Mouse (Mus musculus) cerebellum, adult 18-20 months (tissue): ENCODE results near the gene 2310022A10Rik.

Source experiments
- DNase-seq, 2 experiments: peaks; one replicate each; pipeline ENCODE4 v3.0.0; 2021

2310022A10Rik gene

GRCm38 (mm10) chr7:27541922-27542321 is 11.1 kb upstream of the 2310022A10Rik start:
- no peak for DNase-seq

GRCm38 (mm10) chr7:27542392-27543033 is 10.5 kb upstream of the 2310022A10Rik start:
- DNase-seq, result peak; percentile 87 to 89

- DNase-seq, result no peak
Observed at GRCm38 (mm10) chr7:27543065-27543464, 10.0 kb upstream of the 2310022A10Rik start.

GRCm38 (mm10) chr7:27543851-27544250 is 9.2 kb upstream of the 2310022A10Rik start:
- no peak for DNase-seq

GRCm38 (mm10) chr7:27544675-27545370 is 8.2 kb upstream of the 2310022A10Rik start:
- DNase-seq, result no peak

GRCm38 (mm10) chr7:27549597-27549996 is 3.4 kb upstream of the 2310022A10Rik start:
- no peak for DNase-seq

GRCm38 (mm10) chr7:27552070-27552469 is 963 bp upstream of the 2310022A10Rik start:
- DNase-seq, result no peak

- no peak for DNase-seq
Observed at GRCm38 (mm10) chr7:27560291-27560887, 7.4 kb downstream of the 2310022A10Rik start.

GRCm38 (mm10) chr7:27560978-27561377 is 7.9 kb downstream of the 2310022A10Rik start:
- DNase-seq, result no peak

GRCm38 (mm10) chr7:27569580-27570224 is 16.7 kb downstream of the 2310022A10Rik start:
- DNase-seq, result peak; percentile 25 to 28

- DNase-seq, result no peak
Observed at GRCm38 (mm10) chr7:27572133-27572532, 19.1 kb downstream of the 2310022A10Rik start.

GRCm38 (mm10) chr7:27574124-27574880 is 21.3 kb downstream of the 2310022A10Rik start:
- no peak for DNase-seq

- DNase-seq, result peak; percentile 59 to 70
Observed at GRCm38 (mm10) chr7:27576914-27577313, 23.9 kb downstream of the 2310022A10Rik start.

- no peak for DNase-seq
Observed at GRCm38 (mm10) chr7:27577589-27577988, 24.6 kb downstream of the 2310022A10Rik start.

- DNase-seq, result no peak
Observed at GRCm38 (mm10) chr7:27578465-27578864, 25.4 kb downstream of the 2310022A10Rik start.

- DNase-seq, result no peak
Observed at GRCm38 (mm10) chr7:27580380-27581174, 27.5 kb downstream of the 2310022A10Rik start.

GRCm38 (mm10) chr7:27586861-27587260 is 33.8 kb downstream of the 2310022A10Rik start:
- DNase-seq, result no peak

- DNase-seq, result no peak
Observed at GRCm38 (mm10) chr7:27587741-27588140, 34.7 kb downstream of the 2310022A10Rik start.

GRCm38 (mm10) chr7:27590088-27590487 is 37.1 kb downstream of the 2310022A10Rik start:
- no peak for DNase-seq

GRCm38 (mm10) chr7:27590566-27591213 is 37.7 kb downstream of the 2310022A10Rik start:
- DNase-seq, result no peak
